Mouse (Mus musculus) kidney, postnatal 10 days (tissue): ENCODE measurements at regions not wholly inside any gene's neighbourhood (a gene's known extent, or its start where the extent isn't known, plus 50 kb on each side); places are given as distances from the start of the nearest gene placed in this dataset.

Experiments
- DNase-seq: peaks from one replicate; pipeline ENCODE4 v3.0.0; 2021; ENCODE audit warnings: mixed read lengths

- DNase-seq, result no peak
Measured at GRCm38 (mm10) chr11:56442381-56442780, 401.6 kb upstream of the Nmur2 start.

DNA sequence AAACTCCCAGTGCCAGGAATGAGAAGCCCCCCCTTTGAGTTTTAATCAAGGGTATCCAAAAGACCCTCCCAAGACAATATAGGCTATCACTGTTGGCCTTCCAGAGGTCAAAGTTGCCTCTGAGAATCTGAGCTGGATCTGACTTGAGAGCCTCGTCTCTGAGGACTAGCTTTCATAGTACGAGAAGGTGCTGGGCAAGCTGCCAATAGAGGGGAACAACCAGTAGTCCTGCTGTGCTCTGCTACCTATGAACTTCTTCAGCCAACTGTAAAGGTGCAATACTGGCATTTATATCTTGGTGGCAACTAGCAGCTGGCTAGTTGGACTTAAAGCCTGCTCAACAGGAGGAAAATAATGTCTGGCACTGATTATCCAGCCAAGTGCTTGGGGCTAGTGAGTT lies 400.3 kb upstream of the Nmur2 start:
- peak; percentile 44 for DNase-seq

DNA sequence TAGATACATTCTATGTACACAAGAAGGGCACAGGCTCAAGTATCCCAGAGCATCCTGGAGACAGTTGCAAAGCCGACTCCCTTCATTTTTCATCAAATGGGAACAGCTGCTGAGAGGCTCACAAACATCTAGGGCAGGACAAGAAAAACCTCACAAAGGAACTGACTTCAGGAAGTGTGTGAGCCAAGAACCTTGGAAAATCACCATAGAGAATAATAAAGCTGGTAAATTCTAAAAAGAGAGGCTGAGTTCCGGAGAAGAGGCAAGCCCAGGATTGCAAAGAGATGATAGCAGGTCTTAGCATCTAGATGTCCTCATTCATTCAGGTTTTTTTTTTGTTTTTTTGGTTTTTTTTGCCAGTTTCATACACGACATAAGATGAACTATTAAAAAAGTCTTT lies 390.3 kb upstream of the Nmur2 start:
- no peak for DNase-seq

DNA sequence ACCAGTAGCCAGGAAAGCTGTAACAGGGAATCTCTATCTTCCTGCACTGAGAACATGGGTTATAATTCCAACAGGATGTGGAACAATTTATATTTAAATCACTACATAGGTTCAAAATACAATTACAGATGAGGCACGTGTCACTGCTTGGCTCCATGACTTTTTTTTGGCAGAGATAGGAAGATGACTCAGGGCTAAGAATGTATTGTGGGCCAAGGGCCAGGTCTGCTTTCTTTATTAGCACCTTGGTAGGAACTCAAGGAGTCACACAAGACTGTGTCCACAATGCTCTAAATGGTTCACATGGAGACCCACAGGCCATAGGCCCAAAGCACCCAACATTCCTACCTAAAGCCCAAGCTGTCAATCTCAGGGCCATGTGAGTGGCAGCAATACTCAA lies 344.0 kb upstream of the Nmur2 start:
- DNase-seq, result no peak

DNA sequence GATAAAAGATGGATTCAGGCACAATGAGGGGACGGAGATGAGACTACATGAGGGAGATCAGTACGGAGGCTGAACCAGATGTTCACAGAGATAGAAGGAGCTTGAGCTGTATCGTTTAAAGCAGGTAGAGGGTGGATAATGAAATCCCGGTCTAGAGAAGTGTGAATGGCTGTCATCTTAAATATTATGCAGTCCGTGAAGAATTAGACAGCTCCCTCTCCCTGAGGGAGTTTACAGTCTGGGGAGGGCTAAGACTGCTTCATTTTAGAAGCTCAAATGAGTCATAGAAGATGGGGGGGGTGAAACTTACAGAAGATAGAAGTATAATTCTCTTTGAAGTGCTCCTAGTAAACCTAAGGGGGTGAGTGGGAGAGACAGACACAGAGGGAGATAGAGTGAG lies 336.7 kb upstream of the Nmur2 start:
- no peak for DNase-seq

- DNase-seq, result peak; percentile 25
Measured at GRCm38 (mm10) chr11:56374329-56374728, 333.5 kb upstream of the Nmur2 start.

- DNase-seq, result no peak
Measured at GRCm38 (mm10) chr11:56373624-56374023, 332.8 kb upstream of the Nmur2 start.

- DNase-seq, result no peak
Measured at GRCm38 (mm10) chr11:56357690-56358089, 316.9 kb upstream of the Nmur2 start.

GRCm38 (mm10) chr11:56351798-56352366 lies 311.1 kb upstream of the Nmur2 start:
- DNase-seq, result no peak

DNA sequence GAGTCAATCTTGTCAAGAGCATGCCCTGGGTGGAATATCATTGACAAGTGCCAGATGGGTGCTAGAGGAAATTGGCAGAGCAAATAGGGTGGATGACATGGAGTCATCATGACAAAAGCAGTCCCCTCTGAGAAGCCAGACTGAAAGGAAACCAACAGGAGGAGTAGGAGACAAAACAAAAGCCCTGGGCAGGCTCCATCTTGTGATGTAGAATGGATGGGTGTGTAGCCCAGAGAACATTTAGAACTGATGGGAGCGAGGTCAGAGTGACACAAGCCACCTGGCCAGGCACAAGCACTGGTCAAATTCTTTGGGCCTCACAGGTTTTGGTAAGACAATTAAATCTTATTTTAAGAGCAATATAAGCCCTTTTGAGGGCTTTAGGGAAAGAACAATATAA lies 310.4 kb upstream of the Nmur2 start:
- DNase-seq, result no peak

DNA sequence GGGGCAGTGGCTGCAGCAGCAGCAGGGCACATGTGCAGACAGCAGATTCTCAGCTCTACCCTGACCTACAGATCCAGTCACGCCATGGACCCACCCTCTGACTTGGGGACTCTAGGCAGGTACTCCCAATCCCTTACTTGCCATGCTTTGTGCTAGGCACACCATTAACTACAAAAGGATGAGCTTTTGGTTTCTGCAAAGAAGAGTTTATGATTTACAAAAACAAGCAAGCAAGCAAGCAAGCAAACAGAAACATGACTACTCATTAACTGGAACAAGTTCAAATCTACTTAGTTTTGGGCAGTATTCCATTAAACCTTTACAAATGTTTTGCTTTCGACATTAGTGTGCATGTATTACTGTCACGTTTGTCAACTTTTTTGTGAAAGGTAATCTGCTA lies 309.0 kb upstream of the Nmur2 start:
- no peak for DNase-seq

DNA sequence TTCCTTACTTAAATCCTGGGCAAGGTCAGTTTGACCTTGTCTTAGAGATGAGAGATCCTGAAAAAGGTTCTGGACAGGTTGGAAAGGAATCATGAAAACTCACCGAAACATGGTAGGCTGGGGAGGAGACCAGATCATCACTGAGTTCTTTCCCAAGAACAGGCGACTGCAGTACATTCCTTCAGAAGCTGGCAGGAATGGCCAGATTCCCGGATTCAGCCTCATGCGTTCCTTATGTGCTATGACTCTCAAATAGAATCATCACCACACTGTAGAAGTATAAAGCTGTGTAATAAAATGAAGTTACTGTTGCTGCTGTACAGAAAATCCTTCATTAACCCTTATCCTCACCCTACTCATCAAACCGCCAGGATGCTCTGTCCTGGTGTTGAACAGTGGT lies 307.6 kb upstream of the Nmur2 start:
- DNase-seq, result no peak

GRCm38 (mm10) chr11:56343083-56343482 lies 302.3 kb upstream of the Nmur2 start:
- no peak for DNase-seq

DNA sequence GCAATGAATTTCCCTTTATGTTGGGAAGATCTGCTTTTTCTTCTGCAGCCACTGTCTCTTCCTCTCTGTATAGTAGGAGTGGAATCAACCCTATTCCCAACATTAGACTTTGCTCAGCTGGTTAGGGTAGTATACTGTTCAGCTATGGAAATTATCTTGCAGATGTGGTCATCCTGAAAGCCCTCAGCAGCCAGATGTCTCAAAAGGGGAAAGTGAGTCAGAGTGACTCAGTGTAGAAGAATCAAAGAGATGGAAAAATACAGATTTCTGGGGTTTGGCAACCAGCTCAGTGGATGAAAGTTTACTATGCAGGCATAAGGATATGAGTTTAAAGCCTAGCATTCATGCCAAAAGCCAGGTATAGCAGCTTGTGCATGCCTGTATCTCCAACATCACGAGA lies 300.9 kb upstream of the Nmur2 start:
- no peak for DNase-seq

- DNase-seq, result no peak
Measured at GRCm38 (mm10) chr11:56341040-56341439, 300.2 kb upstream of the Nmur2 start.

DNA sequence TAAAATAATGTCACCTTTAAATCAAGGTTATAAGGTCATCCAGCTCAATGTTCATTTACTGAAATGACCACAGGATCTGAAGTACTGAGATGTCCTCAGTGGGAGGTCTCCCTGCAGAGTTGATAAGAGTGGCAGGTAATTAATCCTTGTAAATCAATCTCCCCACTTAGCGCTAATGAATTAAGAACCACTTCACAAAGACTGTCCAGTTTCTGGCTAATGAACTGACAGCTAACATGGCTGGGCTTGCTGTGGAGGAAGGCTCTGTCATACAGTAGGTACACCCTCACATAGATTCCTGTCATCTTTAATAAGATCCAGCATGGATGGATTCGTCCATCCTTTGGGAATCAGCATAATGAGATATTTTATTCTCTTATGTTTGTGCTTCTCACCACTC lies 297.7 kb upstream of the Nmur2 start:
- no peak for DNase-seq

DNA sequence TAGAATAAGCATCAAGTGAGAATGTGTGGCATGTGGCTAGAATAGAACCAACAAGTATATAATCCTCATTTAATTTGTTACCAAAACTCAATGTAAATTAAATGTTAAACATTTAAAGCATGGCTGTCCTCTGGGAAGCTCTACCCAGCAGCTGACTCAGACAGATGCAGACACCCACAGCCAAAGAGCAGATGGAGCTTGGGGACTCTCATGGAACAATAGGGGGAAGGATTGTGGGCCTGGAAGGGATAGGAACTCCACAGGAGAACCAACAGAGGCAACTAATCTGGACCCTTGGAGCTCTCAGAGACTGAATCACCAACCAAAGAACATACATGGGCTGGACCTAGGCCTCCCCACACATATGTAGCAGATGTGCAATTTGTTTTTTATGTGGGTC lies 295.1 kb upstream of the Nmur2 start:
- no peak for DNase-seq

GRCm38 (mm10) chr11:56320293-56320692 lies 279.5 kb upstream of the Nmur2 start:
- no peak for DNase-seq

DNA sequence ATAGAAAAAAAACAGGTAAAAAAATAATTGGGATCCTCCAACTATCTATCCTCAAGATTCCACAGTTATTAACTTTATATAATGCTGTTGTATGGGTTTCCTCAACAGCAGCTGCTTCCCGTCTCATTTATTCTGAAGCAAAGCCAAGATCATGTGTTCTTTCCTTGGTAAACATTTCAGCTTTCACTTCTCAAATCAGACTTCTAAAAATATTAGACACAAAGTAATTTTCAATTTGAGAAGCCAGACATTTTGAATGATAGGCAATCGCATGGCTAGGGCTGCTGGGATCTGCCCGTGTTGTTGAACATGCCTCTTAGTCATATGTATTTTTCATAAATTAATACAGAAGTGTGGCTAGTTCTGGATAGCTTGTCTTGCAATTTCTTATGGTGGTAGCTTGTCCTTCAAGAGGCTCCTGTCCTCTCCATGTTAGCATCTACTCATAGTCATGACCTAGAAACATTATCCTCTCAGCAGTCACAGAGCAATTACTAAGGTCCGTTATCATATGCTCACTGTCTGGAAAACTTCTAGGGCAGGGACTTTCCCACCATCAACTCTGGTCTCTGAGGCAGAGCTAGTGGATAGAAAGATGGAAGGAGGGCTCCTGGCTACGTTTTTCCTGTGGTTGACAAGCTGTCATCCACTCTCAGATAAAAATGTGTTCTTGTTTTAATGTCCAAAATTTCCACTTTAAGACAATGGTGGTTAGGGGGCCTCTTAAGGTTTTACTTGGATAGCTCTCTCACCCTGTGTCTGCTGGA lies 274.6 kb upstream of the Nmur2 start:
- DNase-seq, result no peak

- no peak for DNase-seq
Measured at GRCm38 (mm10) chr11:56309549-56309948, 268.7 kb upstream of the Nmur2 start.

DNA sequence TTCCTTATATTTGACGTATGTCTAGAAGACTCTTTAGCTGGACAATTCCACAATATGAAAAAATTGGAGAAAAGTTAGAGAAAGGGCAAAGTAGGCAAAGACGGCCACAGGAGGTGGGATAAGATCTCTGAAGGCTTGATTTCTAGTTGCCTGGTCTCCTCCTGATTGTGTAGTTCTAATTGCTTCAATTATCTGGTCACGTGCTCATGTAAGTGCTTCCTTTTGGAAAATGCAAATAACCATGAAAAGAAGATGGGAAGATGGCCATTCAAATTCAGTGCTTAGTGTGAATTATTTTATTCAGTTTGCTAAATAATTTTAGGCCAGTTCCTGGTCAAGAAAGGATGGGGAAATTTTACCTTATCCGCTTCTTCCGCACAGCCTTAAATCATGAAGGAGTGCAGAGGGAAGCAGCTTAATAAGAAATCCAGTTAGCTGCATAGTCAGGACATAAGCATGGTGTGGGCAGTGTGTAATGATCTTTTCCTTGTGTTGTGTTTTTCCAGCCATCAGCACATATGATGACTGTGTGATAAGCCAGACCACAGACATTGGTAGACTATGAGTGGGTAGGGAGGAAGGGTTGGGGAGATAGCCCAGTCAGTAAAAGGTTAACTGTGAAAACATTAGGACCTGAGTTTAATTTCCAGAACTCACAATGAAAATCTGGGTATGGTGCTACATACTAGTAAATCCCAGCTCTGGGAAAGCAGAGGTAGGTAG lies 267.7 kb upstream of the Nmur2 start:
- DNase-seq, result no peak

DNA sequence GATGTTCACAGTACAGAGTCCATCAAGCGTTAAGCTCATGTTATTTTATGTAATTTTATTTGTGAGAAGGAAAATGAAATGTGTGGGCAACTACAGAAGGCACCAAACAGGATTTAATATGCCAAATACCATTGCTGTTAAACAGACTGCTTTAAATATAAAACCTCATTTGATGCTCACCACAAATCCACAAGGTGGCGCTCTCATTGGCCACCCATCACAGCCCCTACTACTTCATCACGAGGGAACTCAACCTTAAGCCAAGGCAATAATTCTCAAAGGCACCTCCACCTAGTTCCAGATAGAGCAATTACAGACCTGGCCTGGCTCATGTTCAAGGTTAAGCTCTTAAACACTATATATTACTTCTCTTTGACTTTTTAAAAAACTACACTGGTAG lies 266.2 kb upstream of the Nmur2 start:
- DNase-seq, result peak; percentile 5

- no peak for DNase-seq
Measured at GRCm38 (mm10) chr11:56290651-56291578, 250.1 kb upstream of the Nmur2 start.
